Mouse (Mus musculus) cerebellum, adult 8-10 months (tissue): ENCODE results near the gene Cdc40.

Experiments used
- DNase-seq: peaks from one replicate; pipeline ENCODE4 v3.0.0; 2022

The Cdc40 gene

DNA sequence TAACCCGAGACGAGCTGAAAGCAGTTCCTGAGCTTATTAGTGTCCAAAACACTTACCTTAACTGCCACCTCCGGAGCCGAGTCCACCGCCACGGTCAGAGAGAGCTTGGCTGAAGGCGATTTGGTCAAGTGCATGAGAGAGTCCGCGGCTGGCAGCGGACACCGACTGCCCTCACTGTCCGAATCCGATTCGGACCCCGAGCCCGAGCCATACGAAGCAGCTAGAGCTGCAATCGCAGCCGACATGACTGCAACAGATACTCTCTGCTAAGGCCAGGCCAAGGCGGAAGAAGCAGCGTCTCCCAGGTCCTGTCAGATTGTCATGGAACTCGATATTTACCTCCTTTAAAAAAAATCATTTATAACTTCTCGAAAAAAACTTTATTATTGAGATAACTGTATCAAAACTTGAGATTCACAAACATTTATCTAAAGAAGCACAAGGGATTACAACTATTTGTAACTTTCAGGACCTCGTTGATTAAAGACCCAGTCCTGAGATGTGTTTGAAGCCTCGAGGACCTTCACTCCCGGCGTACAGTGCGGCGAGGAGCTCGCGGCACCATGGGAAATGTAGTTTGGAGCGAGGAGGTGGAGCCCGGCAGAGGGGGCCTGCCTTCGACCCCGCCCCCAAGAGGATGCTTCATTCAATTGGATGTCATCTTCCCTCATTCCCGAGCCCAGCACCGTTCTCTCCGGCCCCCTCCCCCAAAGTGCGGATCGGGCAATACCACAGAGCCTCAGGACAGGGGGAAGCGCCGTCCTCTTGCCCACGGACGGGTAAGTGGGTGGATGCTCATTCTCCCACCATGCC is at the start of gene Cdc40, which contains the start of gene Wasf1:
Gene Cdc40, minus strand, starts transcription at position 481 of the 813 bp plus-strand sequence.
Gene Wasf1, plus strand, starts transcription at position 645 of the 813 bp plus-strand sequence.
- peak; percentile 98 for DNase-seq

DNA sequence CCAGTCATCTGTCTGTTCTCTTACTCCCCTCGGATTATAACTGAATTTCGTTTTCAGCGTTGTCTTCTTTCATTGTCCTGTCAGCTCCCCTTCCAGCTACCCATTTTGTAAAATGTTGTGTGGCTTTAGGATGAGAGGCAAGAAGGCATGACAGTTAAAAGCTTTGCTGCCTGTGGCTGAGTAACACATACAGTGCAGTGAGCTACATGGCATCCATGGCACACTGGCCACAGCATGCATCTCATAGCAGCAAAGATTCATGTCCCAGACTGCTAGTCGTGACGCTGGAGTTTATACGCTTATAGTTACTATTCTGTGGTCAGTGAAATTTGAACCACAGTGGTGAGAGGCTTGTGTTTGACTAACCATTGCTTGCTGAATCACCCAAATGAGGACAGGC is 36.4 kb upstream of the Cdc40 start:
- DNase-seq, result no peak

- DNase-seq, result no peak
Observed at GRCm38 (mm10) chr10:40918669-40919440, 35.7 kb upstream of the Cdc40 start.

- DNase-seq, result peak; percentile 39
Observed at GRCm38 (mm10) chr10:40915240-40915639, 32.1 kb upstream of the Cdc40 start.

GRCm38 (mm10) chr10:40910811-40911210 is 27.7 kb upstream of the Cdc40 start:
- DNase-seq, result no peak

DNA sequence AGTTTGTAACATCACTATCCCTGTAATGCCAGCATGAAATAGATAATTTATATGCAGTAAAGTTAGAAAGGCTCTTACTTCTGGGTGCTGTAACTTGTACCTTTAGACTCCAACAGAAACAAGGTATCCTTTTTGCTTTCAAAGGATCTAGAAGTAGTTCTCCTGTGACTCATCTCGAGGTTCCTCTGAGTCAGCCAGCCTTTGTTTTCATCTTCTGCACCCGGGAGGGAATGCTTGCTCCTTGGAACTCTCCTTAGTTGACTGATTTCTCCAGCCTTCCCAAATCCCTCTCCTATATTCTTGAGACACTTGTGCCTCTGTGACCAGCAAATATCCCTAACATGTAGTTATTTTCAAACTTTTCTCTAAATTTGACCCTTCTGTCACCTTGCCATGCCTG is 25.5 kb upstream of the Cdc40 start:
- DNase-seq, result no peak

- DNase-seq, result no peak
Observed at GRCm38 (mm10) chr10:40906802-40907201, 23.7 kb upstream of the Cdc40 start.

DNA sequence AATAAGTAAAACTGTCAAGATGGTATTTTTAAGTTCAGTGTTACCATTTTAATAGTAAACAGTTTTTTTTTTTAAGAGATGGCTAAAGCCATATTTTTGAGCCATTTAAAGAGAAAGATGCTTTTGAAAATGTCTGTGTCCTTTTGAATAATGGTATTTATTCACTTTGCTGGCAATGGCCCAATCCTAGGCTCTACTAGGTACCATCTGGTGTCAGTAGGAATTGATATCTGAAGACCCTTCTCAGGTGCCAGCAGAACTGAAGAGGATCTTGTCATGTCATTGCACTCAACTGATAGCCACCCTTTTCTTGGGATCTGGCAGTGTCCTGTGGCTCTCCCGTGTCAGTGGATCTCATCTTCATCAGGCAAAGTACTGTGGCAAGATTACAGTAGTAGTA is 23.0 kb upstream of the Cdc40 start:
- no peak for DNase-seq

GRCm38 (mm10) chr10:40901786-40902185 is 18.7 kb upstream of the Cdc40 start:
- no peak for DNase-seq

DNA sequence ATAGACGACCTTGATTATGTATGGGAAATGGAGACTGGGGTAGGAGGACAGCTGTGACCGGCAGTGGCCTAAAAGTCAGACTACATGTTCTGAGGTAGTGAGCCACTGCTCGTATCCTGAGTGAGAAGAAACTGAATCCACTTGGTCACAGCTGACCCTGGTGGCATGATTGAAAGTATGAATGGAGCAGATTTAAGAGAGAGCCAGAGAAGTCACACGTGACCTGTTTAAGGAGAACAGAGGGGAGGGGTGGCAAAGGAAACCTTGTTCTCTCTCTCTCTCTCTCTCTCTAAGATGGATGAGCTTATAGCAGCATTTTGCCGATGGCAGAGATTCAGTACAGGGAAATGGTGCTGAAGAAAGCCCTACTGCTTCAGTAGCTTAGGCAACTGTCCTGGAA is 13.5 kb upstream of the Cdc40 start:
- no peak for DNase-seq

DNA sequence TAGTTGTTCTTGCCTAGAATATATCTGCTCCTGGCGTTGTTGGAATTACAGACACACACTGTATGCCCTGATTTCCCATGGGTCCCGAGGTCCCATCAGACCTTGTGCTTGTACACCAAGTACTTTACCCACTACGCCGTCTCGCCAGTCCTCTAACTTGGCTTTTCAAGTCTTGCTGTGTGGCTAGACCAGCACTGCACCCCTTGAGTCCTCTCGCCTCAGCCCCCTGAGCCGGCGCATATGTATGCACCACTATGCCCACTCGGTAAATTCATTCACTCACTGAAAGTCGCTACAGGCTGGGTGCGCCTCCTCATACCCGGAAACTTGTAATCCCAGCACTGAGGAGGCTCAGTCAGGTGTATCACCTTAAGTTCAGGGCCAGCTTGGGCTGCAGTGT is 12.7 kb upstream of the Cdc40 start:
- DNase-seq, result no peak

GRCm38 (mm10) chr10:40889146-40889545 is 6.0 kb upstream of the Cdc40 start:
- DNase-seq, result no peak

DNA sequence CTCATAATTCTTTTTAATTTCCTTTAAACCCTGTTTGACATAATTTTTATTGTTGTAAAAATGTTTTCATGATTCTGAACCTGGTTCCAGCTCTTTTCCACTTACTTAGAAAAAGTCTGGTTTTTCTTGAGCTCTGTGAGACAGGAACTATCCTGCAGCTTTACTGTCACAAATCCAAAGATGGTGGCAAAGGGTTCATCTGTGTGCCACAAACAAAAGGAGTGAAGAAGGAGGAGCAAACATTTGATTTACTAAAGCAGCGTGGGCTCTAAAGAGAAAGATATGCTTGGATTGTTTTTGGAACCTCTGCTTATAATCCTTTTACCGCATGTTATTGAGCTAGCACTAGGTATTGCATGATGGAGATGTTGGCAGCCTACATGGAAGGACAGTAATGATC is 4.2 kb upstream of the Cdc40 start:
- DNase-seq, result no peak

DNA sequence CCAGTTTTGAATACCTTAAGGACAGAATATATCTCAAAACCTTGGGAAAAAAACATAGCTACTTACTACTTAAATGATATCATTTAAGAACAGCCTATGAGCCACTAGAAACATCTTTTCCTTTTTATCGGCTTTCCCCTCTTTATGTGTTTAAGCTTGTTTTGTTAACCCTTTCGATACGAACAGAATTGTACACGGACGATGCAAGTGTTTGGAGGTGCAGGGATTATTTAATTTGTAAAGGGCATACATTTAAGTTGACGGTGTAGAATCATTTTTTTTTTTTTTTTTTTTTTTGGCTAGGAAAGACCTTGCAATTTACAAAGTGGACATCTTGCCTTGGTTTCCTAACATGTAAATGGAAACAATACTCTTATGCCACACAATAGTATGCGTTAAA is 2.3 kb upstream of the Cdc40 start:
- no peak for DNase-seq

DNA sequence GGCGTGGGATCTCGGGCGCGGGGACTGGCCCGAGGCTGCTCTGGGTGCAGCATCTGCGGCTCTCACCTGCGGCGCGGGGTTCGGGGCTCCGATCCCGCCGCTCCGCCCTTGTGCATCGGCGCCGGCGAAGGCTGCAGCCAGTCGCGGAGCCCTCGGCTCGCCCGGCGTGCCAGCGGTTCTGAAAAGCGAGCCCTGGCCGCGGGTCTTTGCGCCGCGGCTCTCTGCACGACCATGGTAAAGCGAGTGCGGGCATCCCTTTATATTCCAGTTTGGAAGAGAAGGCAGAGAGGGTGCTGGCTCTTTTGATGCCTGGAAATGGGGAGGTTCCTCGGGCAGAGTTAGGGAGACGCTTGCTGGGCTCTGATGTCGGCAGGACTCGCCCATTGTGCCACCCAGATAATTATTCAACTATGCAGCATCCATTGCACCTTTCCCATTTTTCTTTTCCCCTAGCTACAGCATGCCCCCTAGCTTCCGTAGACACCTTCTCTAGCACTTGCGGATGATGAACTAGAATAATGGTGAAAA is 1.2 kb upstream of the Cdc40 start:
- peak; percentile 70 for DNase-seq

GRCm38 (mm10) chr10:40883644-40884278 is 650 bp upstream of the Cdc40 start:
- DNase-seq, result no peak

DNA sequence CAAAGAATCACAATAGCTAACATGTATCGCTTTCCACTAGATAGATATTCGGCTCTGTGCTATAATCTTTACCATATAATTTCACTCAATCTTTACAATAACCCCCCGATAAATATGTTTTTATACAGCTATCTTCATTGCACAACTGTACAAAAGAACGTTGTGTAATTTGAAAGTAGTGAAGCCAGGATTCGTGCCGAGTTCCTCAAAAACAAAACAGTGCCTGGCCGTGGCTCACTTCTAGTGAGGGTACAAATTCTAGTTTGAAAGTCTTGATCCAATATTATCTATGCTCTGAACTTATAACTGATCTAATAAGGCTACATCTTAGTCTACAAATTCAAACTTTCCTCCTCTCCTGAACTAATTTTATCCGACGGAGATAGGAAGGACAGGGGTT is 778 bp downstream of the Cdc40 start:
- no peak for DNase-seq

- no peak for DNase-seq
Observed at GRCm38 (mm10) chr10:40881236-40881635, 1.9 kb downstream of the Cdc40 start.

- no peak for DNase-seq
Observed at GRCm38 (mm10) chr10:40879969-40880368, 3.1 kb downstream of the Cdc40 start.

DNA sequence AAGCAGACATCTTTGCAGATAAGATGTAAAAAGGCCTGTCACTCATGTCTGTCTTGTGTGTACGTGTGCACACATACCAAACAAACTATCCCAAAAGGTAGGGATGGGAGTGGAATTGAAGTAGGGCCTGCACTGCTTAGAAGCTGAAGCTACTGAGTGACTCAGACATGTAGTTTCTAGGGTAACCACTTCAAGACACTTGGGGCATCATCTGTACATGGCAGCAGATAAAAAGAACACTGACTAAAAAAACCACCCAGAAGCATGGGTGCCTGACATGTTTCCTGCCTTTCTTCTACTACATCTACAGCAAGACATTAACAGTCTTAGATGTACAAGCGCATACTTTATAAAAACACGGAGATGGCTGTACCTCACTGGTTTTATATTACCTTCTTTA is 4.9 kb downstream of the Cdc40 start:
- no peak for DNase-seq

GRCm38 (mm10) chr10:40872052-40872451 is 11.1 kb downstream of the Cdc40 start:
- peak; percentile 58 for DNase-seq

DNA sequence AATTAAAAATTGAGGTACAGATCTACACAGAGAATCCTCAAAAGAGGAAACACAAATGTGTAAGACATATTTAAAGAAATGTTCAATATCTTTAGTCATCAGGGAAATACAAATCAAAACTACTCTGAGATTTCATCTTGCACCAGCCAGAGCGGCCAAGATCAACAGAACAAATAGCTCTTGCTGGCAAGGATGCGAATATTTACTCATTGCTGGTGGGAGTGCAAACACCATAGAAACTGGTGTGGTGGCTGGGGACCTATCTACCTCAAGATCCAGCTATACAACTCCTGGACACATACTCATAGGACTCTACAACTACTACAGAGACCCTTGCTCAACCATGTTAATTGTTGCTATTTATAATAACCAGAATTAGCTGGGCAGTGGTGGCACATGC is 11.8 kb downstream of the Cdc40 start:
- DNase-seq, result no peak

DNA sequence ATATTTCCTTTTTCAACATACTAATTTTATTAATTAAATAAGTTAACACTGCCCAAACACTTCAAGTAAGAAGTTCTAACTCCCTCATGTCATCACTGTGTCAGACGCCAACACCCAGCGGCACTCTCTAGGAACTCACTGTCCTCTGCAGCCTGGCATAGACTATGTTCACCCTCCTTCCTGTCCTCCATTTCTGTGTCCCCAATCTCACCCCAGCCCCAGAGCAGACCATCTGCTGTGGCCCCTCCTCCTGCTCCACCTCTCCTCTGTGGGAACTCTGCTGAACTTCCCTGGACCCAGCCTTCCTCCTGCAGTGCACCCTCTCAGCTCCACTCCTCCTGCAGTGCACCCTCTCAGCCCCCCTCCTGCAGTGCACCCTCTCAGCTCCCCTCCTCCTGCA is 15.0 kb downstream of the Cdc40 start:
- DNase-seq, result peak; percentile 35
